10 mouse cellular contexts compared by ENCODE assay signal in the genomic region with DNA sequence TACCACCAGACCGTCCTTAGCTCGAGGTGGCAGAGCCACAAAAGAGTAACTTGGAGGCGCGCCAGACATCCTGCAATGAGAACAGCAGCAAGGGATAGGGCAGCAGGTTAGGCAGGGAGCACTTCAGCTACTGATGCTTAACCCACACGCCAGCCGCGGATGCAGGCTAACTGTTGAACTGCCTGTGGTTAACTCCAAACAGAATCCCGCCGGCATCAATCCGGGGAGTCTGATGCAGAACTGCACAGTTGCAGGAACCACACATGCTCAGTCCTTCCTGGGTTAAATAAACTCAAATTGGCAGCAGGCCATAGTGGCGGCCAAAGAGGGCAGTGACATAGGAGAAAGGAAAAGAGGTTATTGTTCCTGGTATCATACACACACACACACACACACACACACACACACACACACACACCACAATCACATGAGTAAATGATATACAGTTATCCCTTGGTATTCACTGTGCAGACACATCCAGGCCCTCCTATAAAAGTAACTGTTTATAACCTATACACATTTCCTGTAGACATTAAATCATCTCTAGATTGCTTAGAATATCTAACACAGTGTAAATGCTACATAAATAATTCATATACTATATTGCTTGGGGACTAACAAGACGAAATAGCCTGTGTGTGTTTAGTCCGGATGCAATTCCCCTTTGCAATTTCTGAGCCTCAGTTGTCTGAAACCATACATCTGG. TPM values are rescaled to one million over a fixed set of nuclear protein-coding genes. Genes with fewer than 3 reads are reported as not detected.
DNase-seq lines count a peak whose midpoint lies in the region; ATAC-seq and TF ChIP-seq lines count a peak whose summit lies in the region.
"Had no signal": no experiment of that assay in that cellular context is flagged by ENCODE, and none has a peak within 500 bp of the region (broad histone marks: within the 10 kb centered on the region; RNA-seq: fewer than 3 reads in every experiment).

No protein-coding gene starts in this region.

- no peak for TF ChIP-seq CTCF in liver, postnatal 0 days (IDR thresholded peaks at IDR 0.05; ENCODE audit: low read depth)

- H3K27ac ChIP-seq in embryonic facial prominence, embryonic 14.5 days (replicated peaks; ENCODE audit: low read depth, low read length), result no peak overlapping the region
- H3K27ac ChIP-seq in embryonic facial prominence, embryonic 10.5 days (replicated peaks), result no peak overlapping the region
- H3K27ac ChIP-seq in liver, postnatal 0 days (ENCODE audit: low read depth), result no peak overlapping the region
- H3K27ac ChIP-seq: limb, embryonic 15.5 days had no signal

- no peak overlapping the region for H3K4me3 ChIP-seq in embryonic facial prominence, embryonic 14.5 days (ENCODE audit: low read depth, low read length)
- H3K4me3 ChIP-seq in embryonic facial prominence, embryonic 10.5 days, result no peak overlapping the region
- no peak overlapping the region for H3K4me3 ChIP-seq in liver, postnatal 0 days (ENCODE audit: low read depth, low read length)
- H3K4me3 ChIP-seq: limb, embryonic 15.5 days had no signal

- no peaks in the 10 kb centered on the region for H3K36me3 ChIP-seq in embryonic facial prominence, embryonic 14.5 days (ENCODE audit: control insufficient read depth, insufficient read depth, low read length)
- H3K36me3 ChIP-seq in embryonic facial prominence, embryonic 10.5 days (replicated peaks), result peaks cover 4% of the 10 kb centered on the region
- H3K36me3 ChIP-seq in liver, postnatal 0 days (replicated peaks; ENCODE audit: insufficient read depth, low read length), result no peaks in the 10 kb centered on the region
- H3K36me3 ChIP-seq: limb, embryonic 15.5 days had no signal

- 0 out of 2 replicates have a peak, but pooled peaks cover 2% of the 10 kb centered on the region for H3K9me3 ChIP-seq in embryonic facial prominence, embryonic 14.5 days (ENCODE audit: control insufficient read depth, low read length)
- H3K9me3 ChIP-seq in embryonic facial prominence, embryonic 10.5 days, result peaks cover 2% of the 10 kb centered on the region; the same call in 1 of the 2 replicates
- H3K9me3 ChIP-seq in liver, postnatal 0 days (ENCODE audit: low read length), result no peaks in the 10 kb centered on the region
- H3K9me3 ChIP-seq: limb, embryonic 15.5 days had no signal

- peak; percentile 26 for DNase-seq in embryonic facial prominence, embryonic 14.5 days (ENCODE audit: low spot score)
- DNase-seq in embryonic facial prominence, embryonic 10.5 days (ENCODE audit: low spot score), result no peak
- peak; percentile 26 for DNase-seq in liver, postnatal 0 days
- no peak for DNase-seq in liver
- DNase-seq in cerebellum, postnatal 14 days, result peak; percentile 71 to 79
- peak; percentile 82 for DNase-seq in lung, postnatal 10 days
- DNase-seq in spleen, adult 18-20 months, result no peak
- DNase-seq in adrenal gland, adult 18-20 months (ENCODE audit: low spot score in 2 of 2), result no peak
- DNase-seq: adrenal gland, adult 8-10 months had no signal

- 0 out of 2 replicates have a peak, but pooled peaks cover 13% of the 10 kb centered on the region for H3K4me1 ChIP-seq in embryonic facial prominence, embryonic 14.5 days (ENCODE audit: control insufficient read depth, insufficient read depth, low read length)
- peaks cover 13% of the 10 kb centered on the region for H3K4me1 ChIP-seq in embryonic facial prominence, embryonic 10.5 days
- H3K4me1 ChIP-seq in liver, postnatal 0 days (ENCODE audit: insufficient read depth), result no peaks in the 10 kb centered on the region

- H3K4me2 ChIP-seq in embryonic facial prominence, embryonic 14.5 days (ENCODE audit: low read depth, low read length), result no peak overlapping the region
- H3K4me2 ChIP-seq in liver, postnatal 0 days (ENCODE audit: low read depth, low read length), result no peak overlapping the region
- H3K4me2 ChIP-seq: limb, embryonic 15.5 days had no signal

- no peak overlapping the region for H3K9ac ChIP-seq in embryonic facial prominence, embryonic 14.5 days (ENCODE audit: low read depth, low read length)
- no peak overlapping the region for H3K9ac ChIP-seq in liver, postnatal 0 days (replicated peaks)
- H3K9ac ChIP-seq: limb, embryonic 15.5 days had no signal

- WGBS in embryonic facial prominence, embryonic 14.5 days, result 41% methylated on average over 13 of the region's 13 CpGs
- WGBS in embryonic facial prominence, embryonic 10.5 days, result 85% methylated on average over 13 of the region's 13 CpGs
- WGBS in liver, postnatal 0 days (ENCODE audit: insufficient replicate concordance), result 69% methylated on average over 13 of the region's 13 CpGs

- TF ChIP-seq EP300 in liver, postnatal 0 days (IDR thresholded peaks at IDR 0.05; ENCODE audit: low read depth), result no peak

- 0 out of 2 replicates have a peak, but pooled peaks have one; percentile 20 for ATAC-seq in embryonic facial prominence, embryonic 14.5 days (ENCODE audit: low read depth)
- ATAC-seq in liver, postnatal 0 days, result no peak

- no peaks in the 10 kb centered on the region for H3K27me3 ChIP-seq in embryonic facial prominence, embryonic 14.5 days (replicated peaks; ENCODE audit: control insufficient read depth, insufficient read depth, low read length)
- H3K27me3 ChIP-seq in embryonic facial prominence, embryonic 10.5 days (replicated peaks; ENCODE audit: low read depth, poor library complexity, severe bottlenecking), result no peaks in the 10 kb centered on the region
- H3K27me3 ChIP-seq in liver, postnatal 0 days (ENCODE audit: insufficient read depth, low read length), result no peaks in the 10 kb centered on the region
- H3K27me3 ChIP-seq: limb, embryonic 15.5 days had no signal

RNA-seq across cellular contexts. Expression of gene Scrn1, which starts 17.8 kb away (rescaled TPM):
- 12.8 and 13.8 TPM in 2 replicates for polyA plus RNA-seq in embryonic facial prominence, embryonic 14.5 days (2014; fragmentation: Nextera tagmentation; extraction: Ambion mirVana)
- polyA plus RNA-seq in embryonic facial prominence, embryonic 10.5 days (2016; fragmentation: Nextera tagmentation; extraction: Ambion mirVana), result 20.0 and 24.0 TPM in 2 replicates
- polyA plus RNA-seq in liver, postnatal 0 days (2015; fragmentation: Nextera tagmentation; extraction: Ambion mirVana), result 0.32 and 0.35 TPM in 2 replicates
- total RNA-seq in adrenal gland, adult 18-20 months (2021), result 10 to 100 TPM; 25.1 to 31.1 TPM

RNA-seq across cellular contexts. Expression of gene Plekha8, which starts 46.4 kb away (rescaled TPM):
- 10.1 and 11.1 TPM in 2 replicates for polyA plus RNA-seq in embryonic facial prominence, embryonic 14.5 days (2014; fragmentation: Nextera tagmentation; extraction: Ambion mirVana)
- polyA plus RNA-seq in embryonic facial prominence, embryonic 10.5 days (2016; fragmentation: Nextera tagmentation; extraction: Ambion mirVana), result 17.6 and 18.2 TPM in 2 replicates
- 4.3 and 4.8 TPM in 2 replicates for polyA plus RNA-seq in liver, postnatal 0 days (2015; fragmentation: Nextera tagmentation; extraction: Ambion mirVana)
- total RNA-seq in adrenal gland, adult 18-20 months (2021), result 10 to 100 TPM; 17.1 to 21.8 TPM

RNA-seq across cellular contexts. Expression of gene Fkbp14, which starts 48.6 kb away (rescaled TPM):
- 74.6 and 81.1 TPM in 2 replicates for polyA plus RNA-seq in embryonic facial prominence, embryonic 14.5 days (2014; fragmentation: Nextera tagmentation; extraction: Ambion mirVana)
- 11.1 and 11.2 TPM in 2 replicates for polyA plus RNA-seq in embryonic facial prominence, embryonic 10.5 days (2016; fragmentation: Nextera tagmentation; extraction: Ambion mirVana)
- polyA plus RNA-seq in liver, postnatal 0 days (2015; fragmentation: Nextera tagmentation; extraction: Ambion mirVana), result 1.7 and 2.3 TPM in 2 replicates
- total RNA-seq in adrenal gland, adult 18-20 months (2021), result 10 to 100 TPM; 22.2 to 23.4 TPM

Comparison
In these comparisons a context has a peak if more than half of its experiments do, and no peak if none do; other contexts are left out.
1. DNase-seq: peak in embryonic facial prominence, embryonic 14.5 days (single experiment), liver, postnatal 0 days (single experiment), cerebellum, postnatal 14 days (2 of 2) and lung, postnatal 10 days (single experiment); none in embryonic facial prominence, embryonic 10.5 days (single experiment), liver (single experiment), spleen, adult 18-20 months (0 of 2) and adrenal gland, adult 18-20 months (0 of 2).
2. RNA of gene Scrn1, which starts 17.8 kb away (polyA plus RNA-seq): 20.0 to 24.0 TPM in embryonic facial prominence, embryonic 10.5 days and 12.8 to 13.8 TPM in embryonic facial prominence, embryonic 14.5 days; 0.32 to 0.35 TPM in liver, postnatal 0 days; every median in the first group is over 10 times any median in the second.